ENCODE assay signal across 16 mouse cellular contexts in the genomic region with DNA sequence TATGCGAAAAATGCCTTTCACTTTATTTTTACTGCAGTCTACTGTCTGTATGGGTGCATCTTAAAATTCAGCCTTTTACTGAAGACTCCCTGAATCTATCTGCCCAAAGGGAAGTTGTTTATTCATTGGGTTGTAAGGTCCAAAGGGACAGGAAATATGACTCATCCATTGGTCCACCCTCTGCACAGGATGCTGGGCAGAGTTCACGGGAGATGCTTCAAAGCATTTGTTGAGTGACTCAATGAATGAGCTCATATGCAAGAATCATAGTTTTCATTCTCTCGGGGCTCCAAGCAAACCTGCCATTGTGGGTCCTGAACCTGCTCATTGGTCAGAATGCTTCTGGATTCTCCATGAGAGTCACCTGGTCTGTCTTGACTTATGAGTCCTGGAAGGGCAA.
"Had no signal": no experiment of that assay in that cellular context is flagged by ENCODE, and none has a peak within 500 bp of the region (broad histone marks: within the 10 kb centered on the region; RNA-seq: fewer than 3 reads in every experiment).

No protein-coding gene starts in this region.

- H3K4me1 ChIP-seq: limb, embryonic 15.5 days; liver, embryonic 13.5 days; megakaryocyte, embryonic 14.5 days; stomach, embryonic 15.5 days had no signal

- H3K36me3 ChIP-seq: limb, embryonic 15.5 days; liver, embryonic 13.5 days; midbrain, embryonic 15.5 days; neural tube, embryonic 12.5 days; stomach, embryonic 15.5 days had no signal

- H3K27me3 ChIP-seq: limb, embryonic 15.5 days; liver, embryonic 13.5 days; megakaryocyte, embryonic 14.5 days; midbrain, embryonic 15.5 days; neural tube, embryonic 12.5 days; stomach, embryonic 15.5 days had no signal

- DNase-seq: kidney, adult 9 months; kidney, postnatal 36 days; layer of hippocampus, adult 9-11 months; layer of hippocampus, postnatal 36 days; liver, embryonic 13.5 days; lung, adult 18-20 months; lung, postnatal 4 days; spleen, adult 18-20 months; thymus, adult 2 months; thymus, postnatal 4 days had no signal

- H3K4me3 ChIP-seq: limb, embryonic 15.5 days; liver, embryonic 13.5 days; megakaryocyte, embryonic 14.5 days; midbrain, embryonic 15.5 days; neural tube, embryonic 12.5 days; stomach, embryonic 15.5 days had no signal

- H3K27ac ChIP-seq: kidney, postnatal 0 days; limb, embryonic 15.5 days; liver, embryonic 13.5 days; midbrain, embryonic 15.5 days; neural tube, embryonic 12.5 days; stomach, embryonic 15.5 days had no signal
